Mouse (Mus musculus): Measurements from ENCODE around the gene Slc25a36. TPM values are rescaled to one million over a fixed set of nuclear protein-coding genes. Genes with fewer than 3 reads are reported as not detected.

Slc25a36 gene
- total RNA-seq (2023), result 10 to 100 TPM; 30.9 to 47.4 TPM

GRCm38 (mm10) chr9:97110571-97111390, at the start of gene Slc25a36:
Gene Slc25a36 (minus strand): TSS chr9:97111157.

Other genes with a start within 250 kb of the Slc25a36 start
- gene Pxylp1, start 218.5 kb downstream of the Slc25a36 start, total RNA-seq (2023), result 10 to 100 TPM; 65.7 to 85.1 TPM
- 1 to 10 TPM; 2.0 to 3.4 TPM for gene Spsb4, start 92.3 kb downstream of the Slc25a36 start, total RNA-seq (2023)

All from neutrophil, adult 59 days (primary cell).